Mouse (Mus musculus): Measurements from ENCODE around the gene Rac3.
"Not testable (repeated sequence)": the region's sequence is repeated elsewhere in the genome, so short reads cannot be mapped to it uniquely, and the experiment has no call there.

Gene Rac3

GRCm38 (mm10) chr11:120721124-120722066 is at the start of gene Rac3:
Gene Rac3 (plus strand): TSS chr11:120721470.
- DNase-seq (ENCODE audit: extremely low read depth, low read depth, low spot score): no peak

GRCm38 (mm10) chr11:120672687-120673593 is 48.3 kb upstream of the Rac3 start, which contains the start of gene Aspscr1:
Gene Aspscr1 (plus strand): TSS chr11:120672973.
- no peak for DNase-seq (ENCODE audit: extremely low read depth, low read depth, low spot score)

GRCm38 (mm10) chr11:120673594-120674122 is 47.6 kb upstream of the Rac3 start:
- no peak for DNase-seq (ENCODE audit: extremely low read depth, low read depth, low spot score)

GRCm38 (mm10) chr11:120675875-120676274 is 45.4 kb upstream of the Rac3 start:
- not testable (repeated sequence) for DNase-seq (ENCODE audit: extremely low read depth, low read depth, low spot score)

DNA sequence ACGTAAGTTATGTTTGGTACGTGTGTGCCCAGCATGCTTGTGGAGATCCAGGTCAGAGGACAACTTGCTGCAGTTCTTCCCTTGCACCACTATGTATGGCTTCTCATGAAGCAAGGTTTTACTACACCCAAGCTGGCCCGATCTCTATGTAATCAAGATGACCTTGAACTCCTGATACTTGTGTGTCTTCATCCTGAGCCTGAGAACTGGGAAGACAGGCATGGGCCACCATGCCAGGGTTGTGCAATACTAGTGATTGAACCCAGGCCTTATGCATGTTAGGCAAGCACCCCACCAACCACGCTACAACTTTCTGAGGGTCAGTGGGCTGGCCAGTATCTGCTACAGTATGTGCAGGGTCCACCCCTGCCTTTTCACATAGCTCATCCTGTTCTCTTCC is 44.3 kb upstream of the Rac3 start:
- no peak for DNase-seq (ENCODE audit: extremely low read depth, low read depth, low spot score)

DNA sequence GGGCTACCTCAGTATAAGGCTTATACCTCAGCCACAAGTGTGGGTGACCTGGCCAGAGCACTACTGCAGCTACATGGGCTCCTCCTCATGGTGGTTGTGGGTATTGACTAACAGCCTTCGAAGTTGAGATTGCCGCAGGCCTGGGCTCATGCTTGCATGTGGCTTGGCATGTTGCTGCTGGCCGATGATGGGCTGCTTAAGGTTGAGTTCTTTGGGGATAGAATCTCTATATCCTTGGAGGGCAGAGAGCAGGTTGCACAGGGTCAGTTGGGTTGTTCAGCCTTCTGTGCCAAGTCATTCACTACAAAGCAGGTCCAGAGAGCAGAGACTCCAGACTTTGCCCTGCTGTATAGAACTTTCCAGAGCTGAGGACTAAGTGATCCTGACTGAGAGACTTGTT is 41.4 kb upstream of the Rac3 start:
- DNase-seq (ENCODE audit: extremely low read depth, low read depth, low spot score): no peak

- DNase-seq (ENCODE audit: extremely low read depth, low read depth, low spot score): no peak
Observed at GRCm38 (mm10) chr11:120682683-120683082, 38.6 kb upstream of the Rac3 start.

DNA sequence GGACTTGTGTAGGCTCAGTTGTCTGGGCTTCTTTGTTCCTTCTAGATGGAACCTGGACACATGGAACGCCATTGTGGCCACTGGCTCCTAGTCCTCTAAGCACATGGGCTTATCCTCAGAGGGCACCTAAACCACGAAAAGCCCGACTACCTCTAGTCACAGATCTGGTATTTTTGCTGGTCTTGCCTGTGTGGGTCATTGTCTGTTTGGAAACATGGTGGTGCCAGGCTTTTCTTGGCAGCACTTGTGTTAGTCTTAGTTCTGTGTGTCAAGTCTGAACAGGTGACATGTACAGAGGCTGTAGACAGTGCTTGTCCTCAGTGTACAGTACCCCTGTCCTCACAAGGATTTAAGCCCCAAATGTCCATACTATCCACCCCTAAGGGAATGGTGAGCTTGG is 37.7 kb upstream of the Rac3 start:
- DNase-seq (ENCODE audit: extremely low read depth, low read depth, low spot score): no peak

- DNase-seq (ENCODE audit: extremely low read depth, low read depth, low spot score): no peak
Observed at GRCm38 (mm10) chr11:120684086-120684485, 37.2 kb upstream of the Rac3 start.

GRCm38 (mm10) chr11:120684660-120685059 is 36.6 kb upstream of the Rac3 start:
- DNase-seq (ENCODE audit: extremely low read depth, low read depth, low spot score): no peak

DNA sequence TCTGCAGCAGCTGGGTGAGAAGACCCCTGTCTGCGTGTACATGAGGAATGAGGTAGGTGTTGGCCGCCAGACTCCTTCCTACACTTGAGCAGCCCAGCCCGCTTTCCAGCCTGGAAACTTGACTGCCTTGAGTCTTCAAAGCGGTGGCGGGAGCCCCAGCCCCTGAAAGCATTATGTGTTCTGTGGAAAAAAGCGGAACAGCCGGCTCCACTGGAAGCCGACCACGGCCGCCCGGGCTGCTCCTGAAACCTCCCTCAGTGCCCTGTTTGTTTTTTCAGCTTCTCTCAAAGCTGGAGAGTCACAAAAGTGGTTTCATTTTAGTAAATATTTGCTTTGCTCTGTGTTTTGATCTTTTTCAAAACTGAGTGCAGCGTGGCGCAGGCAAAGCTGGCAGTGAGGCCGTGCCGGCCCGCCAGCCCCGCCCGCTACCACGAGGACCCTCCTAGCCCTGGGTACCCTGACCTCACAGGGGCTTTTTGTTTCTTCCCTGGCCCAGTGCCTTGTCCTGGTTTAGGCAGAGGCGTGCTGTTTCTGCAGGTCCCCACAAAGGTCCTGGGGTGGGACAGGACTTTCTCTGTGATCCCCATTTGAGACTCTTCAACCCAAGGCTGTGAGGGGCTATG is 34.5 kb upstream of the Rac3 start:
- no peak for DNase-seq (ENCODE audit: extremely low read depth, low read depth, low spot score)

- DNase-seq (ENCODE audit: extremely low read depth, low read depth, low spot score): no peak
Observed at GRCm38 (mm10) chr11:120689365-120689764, 31.9 kb upstream of the Rac3 start.

GRCm38 (mm10) chr11:120692471-120693011 is 28.7 kb upstream of the Rac3 start:
- no peak for DNase-seq (ENCODE audit: extremely low read depth, low read depth, low spot score)

GRCm38 (mm10) chr11:120693461-120693860 is 27.8 kb upstream of the Rac3 start:
- no peak for DNase-seq (ENCODE audit: extremely low read depth, low read depth, low spot score)

GRCm38 (mm10) chr11:120695184-120695583 is 26.1 kb upstream of the Rac3 start:
- no peak for DNase-seq (ENCODE audit: extremely low read depth, low read depth, low spot score)

GRCm38 (mm10) chr11:120695641-120696040 is 25.6 kb upstream of the Rac3 start:
- DNase-seq (ENCODE audit: extremely low read depth, low read depth, low spot score): no peak

- no peak for DNase-seq (ENCODE audit: extremely low read depth, low read depth, low spot score)
Observed at GRCm38 (mm10) chr11:120696568-120696967, 24.7 kb upstream of the Rac3 start.

DNA sequence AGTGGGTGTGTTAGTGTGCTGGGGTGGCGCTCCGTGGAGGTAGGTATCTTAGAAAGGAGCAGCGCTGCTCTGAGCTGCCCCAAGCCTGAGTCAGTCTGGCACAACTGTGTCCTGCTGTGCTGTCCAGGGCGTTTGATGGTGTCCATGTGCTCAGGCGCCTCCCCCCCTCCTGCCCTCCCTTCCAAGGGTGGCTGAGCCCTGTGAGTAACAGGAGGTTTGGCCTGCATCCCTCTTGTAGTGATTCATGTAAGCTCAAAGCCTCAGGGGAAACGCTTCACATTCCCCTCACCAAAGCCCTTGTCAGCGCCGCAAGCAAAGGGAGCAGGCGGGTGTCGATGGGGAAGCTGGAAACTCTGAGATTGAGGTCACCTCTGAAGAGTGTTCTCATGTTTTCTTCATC is 23.5 kb upstream of the Rac3 start:
- DNase-seq (ENCODE audit: extremely low read depth, low read depth, low spot score): no peak

DNA sequence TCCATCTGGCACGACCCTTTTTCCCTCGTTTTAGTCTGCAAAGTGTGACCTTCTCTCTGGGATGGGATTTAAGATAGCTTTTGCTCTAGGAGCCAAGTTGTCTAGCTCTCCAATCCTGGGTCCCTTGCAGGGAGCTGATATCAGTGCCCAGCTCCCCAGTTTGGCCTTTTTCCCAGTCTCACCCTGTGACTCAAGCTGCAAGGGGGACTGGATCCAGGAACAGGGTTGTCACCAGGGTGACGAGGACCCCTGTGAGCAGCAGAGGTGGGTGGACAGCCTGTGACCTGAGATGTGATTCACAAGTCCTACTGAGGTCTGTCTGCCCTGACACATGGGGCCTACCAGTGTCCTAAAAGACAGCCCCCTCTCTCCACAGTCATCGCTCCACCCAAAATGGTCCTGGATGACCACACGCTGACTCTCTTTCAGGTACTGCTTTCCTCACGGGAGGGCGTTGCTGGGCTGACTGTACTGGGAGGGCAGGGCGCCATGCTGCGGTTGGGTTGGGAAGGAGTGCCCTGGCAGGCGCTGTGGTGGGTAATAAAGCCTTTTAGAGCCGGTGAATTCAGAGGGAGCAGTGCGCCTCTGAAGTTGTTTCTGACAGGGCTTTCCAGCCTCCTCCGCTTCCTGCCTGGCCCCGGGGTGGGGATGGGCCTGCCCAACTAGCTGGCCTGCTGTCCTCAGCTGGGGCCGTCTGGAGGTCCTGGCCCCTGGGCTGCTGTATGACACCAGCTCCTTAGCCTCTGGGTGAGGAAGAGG is 17.4 kb upstream of the Rac3 start:
- DNase-seq (ENCODE audit: extremely low read depth, low read depth, low spot score): no peak

Data from fat pad, adult 2 months (tissue).